Mouse (Mus musculus) E14TG2a.4 (cell line): ENCODE data around the gene Asrgl1.

Experiments used
- CTCF ChIP-seq: conservative IDR thresholded peaks from 2 replicates; pipeline ENCODE4 v1.5.1; 2014; ENCODE audit warnings: low read length
- POU5F1 ChIP-seq: IDR thresholded peaks from 2 replicates; pipeline ENCODE4 v1.6.1; 2014; ENCODE audit warnings: low read length, borderline replicate concordance

GRCm38 (mm10) chr19:9100297-9101061, 35.0 kb downstream of the Asrgl1 start:
- no peak for TF ChIP-seq CTCF
- no peak for TF ChIP-seq POU5F1
